Mouse (Mus musculus): ENCODE data around the gene Glp2r. TPM values are rescaled to one million over a fixed set of nuclear protein-coding genes. Genes with fewer than 3 reads are reported as not detected.

Glp2r gene
- polyA plus RNA-seq, 1 experiment from 2014 or later: not detected

- no peaks in the 10 kb centered on the region for H3K4me1 ChIP-seq (ENCODE audit: control insufficient read depth, insufficient read depth, low read length)
- no peak overlapping the region for H3K27ac ChIP-seq (replicated peaks; ENCODE audit: low read depth, low read length)
- no peak overlapping the region for H3K9ac ChIP-seq (replicated peaks; ENCODE audit: low read length)
- no peak for ATAC-seq (replicated peaks; ENCODE audit: insufficient number of reproducible peaks, low FRiP score, low TSS enrichment, low read depth)
- no peak for DNase-seq (ENCODE audit: low spot score)
- WGBS: 86% methylated on average over 9 of the region's 9 CpGs
- H3K4me2 ChIP-seq (ENCODE audit: low read depth, low read length): no peak overlapping the region
- no peaks in the 10 kb centered on the region for H3K9me3 ChIP-seq (replicated peaks; ENCODE audit: control insufficient read depth, low read length)
- no peak overlapping the region for H3K4me3 ChIP-seq (ENCODE audit: low read depth, low read length)
- H3K36me3 ChIP-seq (replicated peaks; ENCODE audit: control insufficient read depth, insufficient read depth, low read depth, low read length): no peaks in the 10 kb centered on the region
- no peaks in the 10 kb centered on the region for H3K27me3 ChIP-seq (ENCODE audit: control insufficient read depth, insufficient read depth, low read length)
Measured at GRCm38 (mm10) chr11:67612158-67612839, 158.7 kb downstream of the Glp2r start.

Other genes with a start within 250 kb of the Glp2r start
- gene Rcvrn, start 75.8 kb downstream of the Glp2r start, polyA plus RNA-seq (2014; fragmentation: Nextera tagmentation; extraction: Ambion mirVana): not detected in 2 replicates
- gene Gsg1l2, start 3.5 kb upstream of the Glp2r start, polyA plus RNA-seq (2014; fragmentation: Nextera tagmentation; extraction: Ambion mirVana): not detected in 2 replicates
- not detected in 2 replicates for gene Dhrs7c, start 27.0 kb upstream of the Glp2r start, polyA plus RNA-seq (2014; fragmentation: Nextera tagmentation; extraction: Ambion mirVana)
- gene Usp43, start 151.0 kb upstream of the Glp2r start, polyA plus RNA-seq (2014; fragmentation: Nextera tagmentation; extraction: Ambion mirVana): 0.64 and 0.70 TPM in 2 replicates
- 0.33 TPM in 1 of 2 replicates, not detected in the other for gene Cfap52, start 194.5 kb upstream of the Glp2r start, polyA plus RNA-seq (2014; fragmentation: Nextera tagmentation; extraction: Ambion mirVana)
- gene Stx8, start 195.0 kb upstream of the Glp2r start, polyA plus RNA-seq (2014; fragmentation: Nextera tagmentation; extraction: Ambion mirVana): 55.2 and 60.9 TPM in 2 replicates

Data from embryonic facial prominence, embryonic 11.5 days (tissue).